Mouse (Mus musculus) CH12F3 (cell line): ENCODE measurements around the gene Pcolce2.

Experiments
- in situ Hi-C: fragments of 300-500 bp; cut with MboI; formaldehyde crosslinking; loops from 2 replicates; pipeline ENCODE4 v1.14.3; 2020; ENCODE audit warnings: low sequenced_read_pairs

The Pcolce2 gene

DNA sequence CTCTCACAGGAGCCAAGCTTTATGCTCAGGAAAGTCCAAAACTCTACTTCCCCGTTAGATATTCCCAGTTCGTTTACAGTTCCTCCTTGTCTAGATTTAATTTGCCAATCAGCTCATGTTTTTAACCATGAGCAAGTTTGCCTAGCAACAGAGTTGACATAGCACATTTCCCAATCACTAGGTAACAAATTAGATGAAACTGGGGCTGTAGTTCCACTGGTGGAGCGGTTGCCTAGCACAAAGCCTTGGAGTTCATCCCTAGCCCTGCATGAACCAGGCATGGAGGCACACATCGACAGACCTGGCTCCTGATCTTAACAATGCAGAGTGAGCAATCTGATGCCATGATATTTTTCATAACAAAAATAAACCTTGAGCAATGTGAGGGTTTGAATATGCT is 61.9 kb downstream of the Pcolce2 start:
- in situ Hi-C loops, result loop anchor here (10.0 kb wide), 1 partner anchor 164 kb away; no protein-coding TSS in a partner anchor

GRCm38 (mm10) chr9:95704078-95704477 is 66.7 kb downstream of the Pcolce2 start:
- in situ Hi-C loops, result no loop called here

- in situ Hi-C loops, result no loop called here
Observed at GRCm38 (mm10) chr9:95705371-95705770, 68.0 kb downstream of the Pcolce2 start.

DNA sequence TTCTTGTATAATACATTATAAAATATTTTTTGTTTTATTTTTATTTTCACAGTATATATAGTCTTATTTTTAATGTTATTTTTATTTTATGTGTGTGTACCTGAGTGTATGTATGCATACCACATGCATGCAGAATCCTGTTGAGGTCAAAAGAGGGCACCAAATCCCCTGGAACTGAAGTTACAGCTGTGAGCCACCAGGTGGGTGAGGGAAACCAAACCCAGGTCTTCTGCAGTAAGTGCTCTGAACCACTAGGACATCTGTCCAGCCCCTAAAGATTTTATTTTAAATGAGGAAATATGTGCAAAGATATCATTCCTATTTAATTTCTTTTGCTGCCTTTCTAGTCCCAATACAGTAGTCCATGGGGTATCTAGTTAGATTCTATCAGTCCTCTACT is 71.5 kb downstream of the Pcolce2 start:
- in situ Hi-C loops, result no loop called here

DNA sequence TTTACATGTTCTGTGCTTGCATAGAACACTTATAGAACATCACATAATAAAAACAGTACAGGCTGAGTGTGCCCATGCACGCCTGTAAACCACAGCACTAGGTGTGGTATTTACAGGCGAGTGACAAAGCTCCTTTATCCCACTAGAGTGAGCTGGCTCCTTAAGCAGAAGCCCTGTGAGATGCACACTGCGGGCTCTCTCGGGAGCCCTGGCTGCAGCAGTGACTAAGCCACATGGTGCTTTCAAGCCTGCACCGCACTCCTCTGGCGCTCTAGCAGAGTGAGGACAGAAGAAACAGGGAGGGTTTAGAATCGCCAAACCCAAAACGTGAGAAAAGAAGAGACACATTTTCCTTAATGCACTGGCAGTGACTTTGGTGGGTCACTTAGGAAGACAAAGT is 75.2 kb downstream of the Pcolce2 start:
- in situ Hi-C loops, result no loop called here

DNA sequence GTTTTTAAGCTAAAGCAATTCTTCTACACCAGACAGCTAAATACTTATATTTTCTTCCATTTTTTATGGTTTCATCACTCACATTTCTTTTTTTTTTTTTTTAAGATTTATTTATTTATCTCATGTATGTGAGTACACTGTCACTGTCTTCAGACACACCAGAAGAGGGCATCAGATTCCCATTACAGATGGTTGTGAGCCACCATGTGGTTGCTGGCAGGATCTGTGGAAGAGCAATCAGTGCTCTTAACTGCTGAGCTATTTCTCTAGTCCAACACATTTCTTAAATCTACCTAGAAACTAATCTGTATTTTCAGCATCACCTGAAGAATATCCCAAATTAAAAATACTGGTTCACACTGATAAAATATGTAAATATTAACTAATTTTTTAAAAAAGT is 98.8 kb downstream of the Pcolce2 start:
- in situ Hi-C loops, result no loop called here

GRCm38 (mm10) chr9:95744845-95745613 is 107.6 kb downstream of the Pcolce2 start:
- in situ Hi-C loops, result no loop called here

DNA sequence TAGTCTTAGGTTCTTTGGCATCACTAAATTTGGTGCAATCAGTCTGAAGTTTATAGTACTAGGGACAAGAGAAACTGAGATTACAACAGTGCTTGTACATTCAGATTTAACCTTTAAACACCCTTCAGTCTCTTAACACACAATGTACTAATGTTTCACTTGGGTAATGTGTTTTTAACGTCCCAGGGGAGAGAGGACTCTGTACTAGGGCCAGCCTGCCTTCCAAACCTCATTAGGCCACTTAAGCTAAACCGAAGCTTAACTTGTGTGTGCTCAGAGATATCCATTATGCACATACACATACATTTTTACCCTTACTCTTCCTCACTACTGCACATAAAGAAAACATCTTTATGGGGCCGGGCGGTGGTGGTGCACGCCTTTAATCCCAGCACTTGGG is 109.9 kb downstream of the Pcolce2 start:
- in situ Hi-C loops, result no loop called here
